Mouse (Mus musculus) hindbrain, embryonic 11.5 days (tissue): ENCODE results near the gene Cep128. TPM values are rescaled to one million over a fixed set of nuclear protein-coding genes. Genes with fewer than 3 reads are reported as not detected.
"Not testable (repeated sequence)": the region's sequence is repeated elsewhere in the genome, so short reads cannot be mapped to it uniquely, and the experiment has no call there.

Experiments used
- ATAC-seq: fragments of 200-750 bp; cut with Nextera tagmentation; 2 replicates; pipeline ENCODE4 v1.8.0; 2017; ENCODE audit warnings: mild to moderate bottlenecking, moderate TSS enrichment, moderate library complexity; ENCODE audit not compliant: low FRiP score
- DNase-seq: peaks from one replicate; pipeline ENCODE4 v3.0.0-alpha.2; 2015; ENCODE audit warnings: low spot score
- H3K27ac ChIP-seq: fragments of 300-500 bp; sonication (generic); 2 replicates; pipeline ENCODE4 v1.5.1; 2014; ENCODE audit warnings: mild to moderate bottlenecking, low read depth, low read length
- H3K27me3 ChIP-seq: fragments of 300-500 bp; sonication (generic); 2 replicates; pipeline ENCODE4 v1.6.1; 2014; ENCODE audit warnings: mild to moderate bottlenecking, low read length, moderate library complexity, mixed read lengths; ENCODE audit not compliant: control insufficient read depth, insufficient read depth
- H3K36me3 ChIP-seq: fragments of 300-500 bp; sonication (generic); 2 replicates; pipeline ENCODE4 v1.6.1; 2014; ENCODE audit warnings: mild to moderate bottlenecking, low read length, moderate library complexity, mixed read lengths; ENCODE audit not compliant: control insufficient read depth, insufficient read depth
- H3K4me1 ChIP-seq: fragments of 300-500 bp; sonication (generic); replicated peaks from 2 replicates; pipeline ENCODE4 v1.6.1; 2014; ENCODE audit warnings: low read length, mixed read lengths; ENCODE audit not compliant: control insufficient read depth, insufficient read depth
- H3K4me2 ChIP-seq: fragments of 300-500 bp; sonication (generic); replicated peaks from 2 replicates; pipeline ENCODE4 v1.6.1; 2014; ENCODE audit warnings: mild to moderate bottlenecking, low read depth, low read length
- H3K4me3 ChIP-seq: fragments of 300-500 bp; sonication (generic); 2 replicates; pipeline ENCODE4 v1.5.1; 2014; ENCODE audit warnings: low read depth, low read length
- H3K9ac ChIP-seq: fragments of 300-500 bp; sonication (generic); 2 replicates; pipeline ENCODE4 v1.6.1; 2014; ENCODE audit warnings: low read depth, low read length
- H3K9me3 ChIP-seq: fragments of 300-500 bp; sonication (generic); 2 replicates; pipeline ENCODE4 v1.6.1; 2016; ENCODE audit warnings: low read length; ENCODE audit not compliant: control insufficient read depth
- WGBS: fragments of 180-500 bp; shearing (Covaris S2); extraction: QIAGEN DNeasy Blood & Tissue Kit; methylation state at CpG from one replicate; pipeline ENCODE4 v1.1.7; 2014; 5-methylcytosine and 5-hydroxymethylcytosine counted together
- polyA plus RNA-seq: library from polyadenylated mRNA; unstranded; fragments of >200 nt; fragmentation: Nextera tagmentation; extraction: Ambion mirVana; gene quantifications from 2 replicates; pipeline ENCODE4 v1.2.1, GENCODE M21; 2014

Gene Cep128
- polyA plus RNA-seq, 1 experiment from 2014 or later = 10.7 TPM

- Histone ChIP-seq H3K9me3 (no peaks in the 10 kb centered on the region), H3K36me3 (no peaks in the 10 kb centered on the region), H3K4me1 (no peaks in the 10 kb centered on the region), H3K27ac (no peak overlapping the region), H3K4me2 (no peak overlapping the region), H3K9ac (no peak overlapping the region), H3K27me3 (no peaks in the 10 kb centered on the region), H3K4me3 (no peak overlapping the region)
- DNase-seq (peak; percentile 56), ATAC-seq (peak; percentile 88)
- 40% methylated on average over 7 of the region's 7 CpGs for WGBS
Observed at GRCm38 (mm10) chr12:91412461-91413182, 28.4 kb upstream of the Cep128 start.

GRCm38 (mm10) chr12:91410306-91410705, 26.1 kb upstream of the Cep128 start:
- Histone ChIP-seq H3K4me3 (no peak overlapping the region), H3K4me2 (no peak overlapping the region), H3K9me3 (no peaks in the 10 kb centered on the region), H3K9ac (no peak overlapping the region), H3K27me3 (no peaks in the 10 kb centered on the region), H3K36me3 (no peaks in the 10 kb centered on the region), H3K4me1 (no peaks in the 10 kb centered on the region), H3K27ac (no peak overlapping the region)
- no peak for DNase-seq
- no peak for ATAC-seq
- WGBS = 89% methylated on average over 4 of the region's 4 CpGs

DNA sequence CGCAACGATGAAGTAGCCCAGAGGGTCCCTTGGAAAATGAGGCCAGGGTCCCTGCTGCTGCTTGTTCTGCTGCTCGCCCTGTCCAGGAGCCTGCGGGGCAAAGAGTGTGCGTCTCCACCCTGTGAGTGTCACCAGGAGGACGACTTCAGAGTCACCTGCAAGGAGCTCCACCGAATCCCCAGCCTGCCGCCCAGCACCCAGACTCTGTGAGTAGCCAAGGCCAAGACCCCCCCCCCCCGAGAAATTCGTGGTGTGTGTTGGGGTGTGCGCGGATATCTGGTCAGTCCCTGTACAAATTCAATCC, 16.8 kb upstream of the Cep128 start:
- Histone ChIP-seq H3K4me1 (no peaks in the 10 kb centered on the region), H3K27me3 (0 out of 2 replicates have a peak, but pooled peaks cover 8% of the 10 kb centered on the region), H3K9ac (peak overlapping the region; percentile 4; the same call in 1 of the 2 replicates), H3K27ac (no peak overlapping the region), H3K9me3 (no peaks in the 10 kb centered on the region), H3K36me3 (no peaks in the 10 kb centered on the region), H3K4me3 (peak overlapping the region; percentile 36), H3K4me2 (peak overlapping the region; percentile 66)
- DNase-seq (no peak), ATAC-seq (no peak)
- WGBS = 3% methylated on average over 12 of the region's 12 CpGs

DNA sequence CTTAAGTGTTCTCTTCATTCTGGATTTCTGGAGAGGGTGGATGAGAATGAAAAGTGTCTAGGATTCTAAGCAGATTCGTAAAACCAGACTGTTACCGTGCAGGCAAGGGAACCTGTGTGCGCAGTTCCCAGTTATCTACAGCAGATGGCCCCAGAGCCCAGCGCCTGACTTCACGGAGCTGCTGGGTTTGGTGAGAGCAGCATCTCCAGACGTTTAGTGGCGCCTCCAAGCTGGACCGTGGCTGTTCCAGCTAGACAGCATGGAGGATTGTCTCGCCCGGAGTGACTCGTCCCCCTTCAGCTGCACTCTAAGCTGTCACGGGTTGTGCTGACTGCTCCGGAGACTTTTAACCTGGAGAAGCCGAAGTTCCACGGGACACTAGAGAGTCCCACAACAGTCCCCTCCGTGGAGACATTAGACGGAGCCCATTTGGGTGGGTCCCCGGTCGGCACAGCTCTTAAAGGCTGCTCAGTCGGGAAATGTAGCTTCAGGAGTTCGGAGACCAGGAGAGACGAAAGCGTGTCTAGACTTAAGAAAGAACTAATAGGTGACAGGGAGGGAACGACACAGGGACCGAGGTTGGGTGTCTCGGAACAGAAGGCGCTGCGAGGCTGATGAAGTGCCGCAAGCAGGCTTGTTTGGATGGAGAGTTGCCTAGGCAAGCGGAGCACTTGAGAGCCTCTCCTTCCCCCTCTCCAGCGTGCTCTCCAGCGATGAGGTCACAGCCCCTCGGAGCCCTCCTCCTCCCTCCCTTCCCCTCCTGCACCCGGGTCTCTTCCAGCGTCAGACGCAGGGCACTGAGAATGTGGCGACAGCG, 16.2 kb upstream of the Cep128 start:
- no peaks in the 10 kb centered on the region for H3K36me3 ChIP-seq
- H3K27ac ChIP-seq = no peak overlapping the region
- WGBS = under 1% methylated on average over 35 of the region's 38 CpGs
- peak; percentile 93 for ATAC-seq
- peak overlapping the region; percentile 66 for H3K4me2 ChIP-seq
- peak overlapping the region; percentile 36 for H3K4me3 ChIP-seq
- no peaks in the 10 kb centered on the region for H3K4me1 ChIP-seq
- no peaks in the 10 kb centered on the region for H3K9me3 ChIP-seq
- H3K27me3 ChIP-seq = 0 out of 2 replicates have a peak, but pooled peaks cover 8% of the 10 kb centered on the region
- peak overlapping the region; percentile 4; the same call in 1 of the 2 replicates for H3K9ac ChIP-seq
- peak; percentile 83 for DNase-seq

DNA sequence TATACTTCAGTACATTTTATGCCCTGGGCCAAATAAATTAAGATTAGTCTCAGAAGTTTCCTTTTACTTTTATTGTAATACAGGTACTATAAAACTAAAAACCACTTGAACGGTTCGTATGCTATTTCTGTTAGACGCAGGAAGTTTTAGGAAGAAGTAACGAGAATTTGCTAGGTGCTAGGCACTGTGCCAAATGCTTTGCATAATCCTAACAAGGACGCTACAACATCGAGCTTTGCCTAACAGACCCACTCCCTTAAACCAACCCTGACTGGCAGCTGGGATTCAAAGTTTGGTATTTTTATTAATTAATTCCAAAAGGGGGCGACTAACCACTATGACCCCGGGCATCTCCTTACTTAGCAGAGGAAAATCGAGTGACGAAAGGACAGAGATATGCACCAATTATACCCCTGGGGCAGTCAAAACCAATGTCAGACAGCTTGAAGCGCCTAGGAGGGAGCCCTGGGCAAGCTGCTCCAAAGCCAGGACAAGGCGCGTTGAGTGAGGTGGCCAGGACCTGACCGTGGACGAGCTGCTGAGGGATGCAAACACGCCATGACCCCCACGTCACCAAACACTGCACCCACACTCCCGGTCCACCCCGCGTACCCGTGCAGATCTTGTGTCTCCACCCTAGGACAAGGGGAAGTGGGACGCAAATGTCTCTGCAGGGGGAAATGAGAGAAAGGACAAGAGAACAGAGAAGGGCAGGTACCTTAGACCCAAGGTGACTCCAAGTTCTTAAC, 519 bp downstream of the Cep128 start:
- no peak overlapping the region for H3K27ac ChIP-seq
- ATAC-seq (peak; percentile 72), DNase-seq (no peak)
- 7% methylated on average over 22 of the region's 22 CpGs for WGBS
- peak overlapping the region; percentile 40 for H3K9ac ChIP-seq
- H3K4me3 ChIP-seq = peak overlapping the region; percentile 64
- no peaks in the 10 kb centered on the region for H3K27me3 ChIP-seq
- H3K4me1 ChIP-seq = no peaks in the 10 kb centered on the region
- peak overlapping the region; percentile 66 for H3K4me2 ChIP-seq
- no peaks in the 10 kb centered on the region for H3K36me3 ChIP-seq
- no peaks in the 10 kb centered on the region for H3K9me3 ChIP-seq

DNA sequence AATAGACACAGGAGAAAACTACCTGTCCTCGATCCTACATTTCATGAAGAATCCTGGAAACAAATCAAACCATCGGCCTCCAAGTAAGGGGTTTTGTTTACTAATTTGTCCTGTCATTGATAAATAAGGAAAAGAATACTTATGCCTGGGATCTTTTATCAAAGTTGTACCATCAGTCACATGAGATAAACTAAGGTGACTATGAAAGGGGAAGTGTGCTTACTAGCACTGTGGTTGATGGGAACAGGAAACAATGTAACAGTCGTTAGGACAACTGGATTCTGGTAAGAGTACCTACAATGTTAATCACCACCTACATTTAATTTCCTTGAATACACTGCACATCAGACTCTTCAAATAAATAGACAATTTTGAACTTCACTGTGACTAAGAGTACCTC, 15.0 kb downstream of the Cep128 start:
- DNase-seq = no peak
- no peak overlapping the region for H3K4me2 ChIP-seq
- WGBS = 91% methylated on average over 3 of the region's 3 CpGs
- no peaks in the 10 kb centered on the region for H3K36me3 ChIP-seq
- no peaks in the 10 kb centered on the region for H3K9me3 ChIP-seq
- H3K9ac ChIP-seq = no peak overlapping the region
- H3K4me1 ChIP-seq = no peaks in the 10 kb centered on the region
- no peaks in the 10 kb centered on the region for H3K27me3 ChIP-seq
- no peak overlapping the region for H3K4me3 ChIP-seq
- ATAC-seq = no peak
- no peak overlapping the region for H3K27ac ChIP-seq

DNA sequence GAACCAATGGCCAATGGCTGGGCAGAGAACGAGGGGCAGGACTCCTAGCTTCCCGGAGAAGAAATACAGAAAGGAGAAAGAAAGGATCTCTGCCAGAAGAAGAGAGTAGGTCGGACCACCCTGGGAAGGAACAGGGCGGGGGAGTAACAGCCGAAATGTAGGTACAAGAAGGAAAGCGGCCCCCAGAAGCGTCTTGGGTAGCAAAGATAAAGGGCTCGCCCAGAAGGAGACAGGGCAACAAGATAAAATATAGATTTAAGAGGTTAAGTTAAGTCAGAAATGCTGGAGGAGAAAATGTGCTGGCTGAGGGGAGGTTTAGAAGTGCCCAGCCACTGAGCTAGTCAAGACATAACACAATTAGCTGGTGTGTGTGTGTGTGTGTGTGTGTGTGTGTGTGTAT, 30.4 kb downstream of the Cep128 start:
- ATAC-seq (no peak), DNase-seq (no peak)
- Histone ChIP-seq H3K4me1 (no peaks in the 10 kb centered on the region), H3K9ac (no peak overlapping the region), H3K9me3 (no peaks in the 10 kb centered on the region), H3K4me2 (no peak overlapping the region), H3K4me3 (no peak overlapping the region), H3K27me3 (no peaks in the 10 kb centered on the region), H3K36me3 (no peaks in the 10 kb centered on the region), H3K27ac (no peak overlapping the region)
- WGBS = 84% methylated on average over 8 of the region's 8 CpGs

GRCm38 (mm10) chr12:91338656-91339055, 45.6 kb downstream of the Cep128 start:
- not testable (repeated sequence) for H3K4me1 ChIP-seq, H3K4me2 ChIP-seq, ATAC-seq, H3K9ac ChIP-seq, H3K36me3 ChIP-seq, H3K27ac ChIP-seq, DNase-seq, H3K27me3 ChIP-seq, H3K4me3 ChIP-seq, H3K9me3 ChIP-seq
- 95% methylated on average over 13 of the region's 13 CpGs for WGBS
